Mouse (Mus musculus): Measurements from ENCODE around the gene Rreb1. TPM values are rescaled to one million over a fixed set of nuclear protein-coding genes. Genes with fewer than 3 reads are reported as not detected.

Gene Rreb1
- polyA plus RNA-seq, 1 experiment from 2014 or later: 5.8 TPM

GRCm38 (mm10) chr13:37880581-37881130 is 102.5 kb downstream of the Rreb1 start:
- DNase-seq (ENCODE audit: low spot score) (no peak), ATAC-seq (ENCODE audit: low FRiP score) (no peak)
- Histone ChIP-seq H3K9ac (no peak overlapping the region), H3K4me2 (replicated peaks) (no peak overlapping the region), H3K4me1 (replicated peaks; ENCODE audit: control insufficient read depth, insufficient read depth, low read length) (no peaks in the 10 kb centered on the region; the same call in 1 of the 2 replicates), H3K9me3 (ENCODE audit: control insufficient read depth, low read length) (no peaks in the 10 kb centered on the region), H3K4me3 (replicated peaks; ENCODE audit: low read length) (no peak overlapping the region), H3K36me3 (replicated peaks; ENCODE audit: control insufficient read depth, insufficient read depth) (no peaks in the 10 kb centered on the region), H3K27ac (no peak overlapping the region), H3K27me3 (ENCODE audit: control insufficient read depth, insufficient read depth, low read length) (no peaks in the 10 kb centered on the region)
- WGBS: 82% methylated on average over 9 of the region's 9 CpGs

GRCm38 (mm10) chr13:37882521-37882920 is 104.3 kb downstream of the Rreb1 start:
- H3K27ac ChIP-seq: no peak overlapping the region
- 81% methylated on average over 8 of the region's 8 CpGs for WGBS
- H3K27me3 ChIP-seq (ENCODE audit: control insufficient read depth, insufficient read depth, low read length): no peaks in the 10 kb centered on the region
- no peak for DNase-seq (ENCODE audit: low spot score)
- no peak for ATAC-seq (ENCODE audit: low FRiP score)
- H3K36me3 ChIP-seq (replicated peaks; ENCODE audit: control insufficient read depth, insufficient read depth): no peaks in the 10 kb centered on the region
- no peak overlapping the region for H3K4me3 ChIP-seq (replicated peaks; ENCODE audit: low read length)
- no peak overlapping the region for H3K4me2 ChIP-seq (replicated peaks)
- H3K4me1 ChIP-seq (replicated peaks; ENCODE audit: control insufficient read depth, insufficient read depth, low read length): no peaks in the 10 kb centered on the region; the same call in 1 of the 2 replicates
- no peaks in the 10 kb centered on the region for H3K9me3 ChIP-seq (ENCODE audit: control insufficient read depth, low read length)
- no peak overlapping the region for H3K9ac ChIP-seq

GRCm38 (mm10) chr13:37883008-37883407 is 104.8 kb downstream of the Rreb1 start:
- no peak overlapping the region for H3K27ac ChIP-seq
- no peak for DNase-seq (ENCODE audit: low spot score)
- H3K4me1 ChIP-seq (replicated peaks; ENCODE audit: control insufficient read depth, insufficient read depth, low read length): no peaks in the 10 kb centered on the region; the same call in 1 of the 2 replicates
- H3K4me3 ChIP-seq (replicated peaks; ENCODE audit: low read length): no peak overlapping the region
- 93% methylated on average over 5 of the region's 5 CpGs for WGBS
- ATAC-seq (ENCODE audit: low FRiP score): no peak
- H3K36me3 ChIP-seq (replicated peaks; ENCODE audit: control insufficient read depth, insufficient read depth): no peaks in the 10 kb centered on the region
- no peak overlapping the region for H3K9ac ChIP-seq
- no peak overlapping the region for H3K4me2 ChIP-seq (replicated peaks)
- no peaks in the 10 kb centered on the region for H3K27me3 ChIP-seq (ENCODE audit: control insufficient read depth, insufficient read depth, low read length)
- H3K9me3 ChIP-seq (ENCODE audit: control insufficient read depth, low read length): no peaks in the 10 kb centered on the region

- Histone ChIP-seq H3K27ac (no peak overlapping the region), H3K9me3 (ENCODE audit: control insufficient read depth, low read length) (no peaks in the 10 kb centered on the region), H3K4me3 (replicated peaks; ENCODE audit: low read length) (no peak overlapping the region), H3K36me3 (replicated peaks; ENCODE audit: control insufficient read depth, insufficient read depth) (no peaks in the 10 kb centered on the region), H3K27me3 (ENCODE audit: control insufficient read depth, insufficient read depth, low read length) (no peaks in the 10 kb centered on the region), H3K4me2 (replicated peaks) (no peak overlapping the region), H3K9ac (no peak overlapping the region), H3K4me1 (replicated peaks; ENCODE audit: control insufficient read depth, insufficient read depth, low read length) (no peaks in the 10 kb centered on the region; the same call in 1 of the 2 replicates)
- no peak for DNase-seq (ENCODE audit: low spot score)
- no peak for ATAC-seq (ENCODE audit: low FRiP score)
- WGBS: 88% methylated on average over 2 of the region's 2 CpGs
These were observed 107.2 kb downstream of the Rreb1 start for GRCm38 (mm10) chr13:37885392-37885791.

GRCm38 (mm10) chr13:37886024-37886423 is 107.8 kb downstream of the Rreb1 start:
- no peak for ATAC-seq (ENCODE audit: low FRiP score)
- no peaks in the 10 kb centered on the region for H3K9me3 ChIP-seq (ENCODE audit: control insufficient read depth, low read length)
- H3K4me2 ChIP-seq (replicated peaks): no peak overlapping the region
- H3K4me1 ChIP-seq (replicated peaks; ENCODE audit: control insufficient read depth, insufficient read depth, low read length): no peaks in the 10 kb centered on the region
- no peak overlapping the region for H3K4me3 ChIP-seq (replicated peaks; ENCODE audit: low read length)
- no peaks in the 10 kb centered on the region for H3K36me3 ChIP-seq (replicated peaks; ENCODE audit: control insufficient read depth, insufficient read depth)
- no peak overlapping the region for H3K9ac ChIP-seq
- no peak overlapping the region for H3K27ac ChIP-seq
- no peaks in the 10 kb centered on the region for H3K27me3 ChIP-seq (ENCODE audit: control insufficient read depth, insufficient read depth, low read length)
- DNase-seq (ENCODE audit: low spot score): no peak
- WGBS: 90% methylated on average over 6 of the region's 6 CpGs

GRCm38 (mm10) chr13:37894756-37895155 is 116.6 kb downstream of the Rreb1 start:
- WGBS: 91% methylated on average over 8 of the region's 8 CpGs
- ATAC-seq (ENCODE audit: low FRiP score): no peak
- no peak overlapping the region for H3K27ac ChIP-seq
- H3K4me1 ChIP-seq (replicated peaks; ENCODE audit: control insufficient read depth, insufficient read depth, low read length): no peaks in the 10 kb centered on the region
- no peak overlapping the region for H3K4me2 ChIP-seq (replicated peaks)
- H3K36me3 ChIP-seq (replicated peaks; ENCODE audit: control insufficient read depth, insufficient read depth): no peaks in the 10 kb centered on the region
- no peak for DNase-seq (ENCODE audit: low spot score)
- no peaks in the 10 kb centered on the region for H3K27me3 ChIP-seq (ENCODE audit: control insufficient read depth, insufficient read depth, low read length)
- no peaks in the 10 kb centered on the region for H3K9me3 ChIP-seq (ENCODE audit: control insufficient read depth, low read length)
- no peak overlapping the region for H3K9ac ChIP-seq
- H3K4me3 ChIP-seq (replicated peaks; ENCODE audit: low read length): no peak overlapping the region

- no peaks in the 10 kb centered on the region for H3K9me3 ChIP-seq (ENCODE audit: control insufficient read depth, low read length)
- H3K36me3 ChIP-seq (replicated peaks; ENCODE audit: control insufficient read depth, insufficient read depth): no peaks in the 10 kb centered on the region
- no peak overlapping the region for H3K9ac ChIP-seq
- no peak overlapping the region for H3K27ac ChIP-seq
- no peaks in the 10 kb centered on the region for H3K4me1 ChIP-seq (replicated peaks; ENCODE audit: control insufficient read depth, insufficient read depth, low read length)
- ATAC-seq (ENCODE audit: low FRiP score) (no peak), DNase-seq (ENCODE audit: low spot score) (no peak)
- no peak overlapping the region for H3K4me2 ChIP-seq (replicated peaks)
- H3K4me3 ChIP-seq (replicated peaks; ENCODE audit: low read length): no peak overlapping the region
- no peaks in the 10 kb centered on the region for H3K27me3 ChIP-seq (ENCODE audit: control insufficient read depth, insufficient read depth, low read length)
- 90% methylated on average over 6 of the region's 6 CpGs for WGBS
These were observed 117.5 kb downstream of the Rreb1 start for GRCm38 (mm10) chr13:37895564-37896254.

GRCm38 (mm10) chr13:37896423-37896822 is 118.2 kb downstream of the Rreb1 start:
- no peak overlapping the region for H3K9ac ChIP-seq
- H3K4me3 ChIP-seq (replicated peaks; ENCODE audit: low read length): no peak overlapping the region
- ATAC-seq (ENCODE audit: low FRiP score) (no peak), DNase-seq (ENCODE audit: low spot score) (no peak)
- H3K27ac ChIP-seq: no peak overlapping the region
- H3K4me2 ChIP-seq (replicated peaks): no peak overlapping the region
- H3K4me1 ChIP-seq (replicated peaks; ENCODE audit: control insufficient read depth, insufficient read depth, low read length): no peaks in the 10 kb centered on the region
- 97% methylated on average over 1 of the region's 1 CpGs for WGBS
- no peaks in the 10 kb centered on the region for H3K27me3 ChIP-seq (ENCODE audit: control insufficient read depth, insufficient read depth, low read length)
- no peaks in the 10 kb centered on the region for H3K9me3 ChIP-seq (ENCODE audit: control insufficient read depth, low read length)
- no peaks in the 10 kb centered on the region for H3K36me3 ChIP-seq (replicated peaks; ENCODE audit: control insufficient read depth, insufficient read depth)

GRCm38 (mm10) chr13:37898772-37899171 is 120.6 kb downstream of the Rreb1 start:
- no peaks in the 10 kb centered on the region for H3K4me1 ChIP-seq (replicated peaks; ENCODE audit: control insufficient read depth, insufficient read depth, low read length)
- no peaks in the 10 kb centered on the region for H3K9me3 ChIP-seq (ENCODE audit: control insufficient read depth, low read length)
- no peaks in the 10 kb centered on the region for H3K27me3 ChIP-seq (ENCODE audit: control insufficient read depth, insufficient read depth, low read length)
- no peak overlapping the region for H3K4me2 ChIP-seq (replicated peaks)
- H3K9ac ChIP-seq: no peak overlapping the region
- H3K27ac ChIP-seq: no peak overlapping the region
- H3K36me3 ChIP-seq (replicated peaks; ENCODE audit: control insufficient read depth, insufficient read depth): no peaks in the 10 kb centered on the region
- no peak overlapping the region for H3K4me3 ChIP-seq (replicated peaks; ENCODE audit: low read length)
- no peak for ATAC-seq (ENCODE audit: low FRiP score)
- no peak for DNase-seq (ENCODE audit: low spot score)
- WGBS: 87% methylated on average over 5 of the region's 5 CpGs
